Mouse (Mus musculus) E14TG2a.4 (cell line): Measurements from ENCODE around the gene Slc38a7.
"Not testable (repeated sequence)": the region's sequence is repeated elsewhere in the genome, so short reads cannot be mapped to it uniquely, and the experiment has no call there.

Experiments used
- H3K27me3 ChIP-seq: 2 replicates; pipeline ENCODE4 v1.6.1; 2014; ENCODE audit warnings: low read length, control low read depth; ENCODE audit not compliant: insufficient read depth
- H3K36me3 ChIP-seq: 2 replicates; pipeline ENCODE4 v1.6.1; 2014; ENCODE audit warnings: low read length, control low read depth; ENCODE audit not compliant: insufficient read depth
- H3K4me1 ChIP-seq: replicated peaks from 2 replicates; pipeline ENCODE4 v1.6.1; 2014; ENCODE audit warnings: low read depth, low read length, control low read depth
- H3K4me3 ChIP-seq: replicated peaks from 2 replicates; pipeline ENCODE4 v1.5.1; 2014; ENCODE audit warnings: mild to moderate bottlenecking, low read length
- H3K9me3 ChIP-seq: 2 replicates; pipeline ENCODE4 v1.6.1; 2014; ENCODE audit warnings: low read length, control low read depth
- CTCF ChIP-seq: conservative IDR thresholded peaks from 2 replicates; pipeline ENCODE4 v1.5.1; 2014; ENCODE audit warnings: low read length
- NANOG ChIP-seq: IDR thresholded peaks from 2 replicates; pipeline ENCODE4 v1.6.1; 2014; ENCODE audit warnings: borderline replicate concordance, low read length, mixed read lengths
- POU5F1 ChIP-seq: IDR thresholded peaks from 2 replicates; pipeline ENCODE4 v1.6.1; 2014; ENCODE audit warnings: low read length, borderline replicate concordance

Slc38a7 gene

GRCm38 (mm10) chr8:95885271-95885841, 32.0 kb upstream of the Slc38a7 start:
- Histone ChIP-seq H3K4me1 (peaks cover 43% of the 10 kb centered on the region), H3K4me3 (no peak overlapping the region), H3K36me3 (peaks cover 31% of the 10 kb centered on the region), H3K27me3 (no peaks in the 10 kb centered on the region), H3K9me3 (peaks cover 4% of the 10 kb centered on the region; the same call in 1 of the 2 replicates)
- TF ChIP-seq NANOG (no peak), CTCF (no peak), POU5F1 (no peak)

GRCm38 (mm10) chr8:95884491-95884890, 31.2 kb upstream of the Slc38a7 start:
- peaks cover 36% of the 10 kb centered on the region for H3K36me3 ChIP-seq

GRCm38 (mm10) chr8:95882191-95882590, 28.9 kb upstream of the Slc38a7 start:
- Histone ChIP-seq H3K9me3 (peaks cover 4% of the 10 kb centered on the region; the same call in 1 of the 2 replicates), H3K4me1 (peaks cover 65% of the 10 kb centered on the region), H3K27me3 (no peaks in the 10 kb centered on the region), H3K4me3 (no peak overlapping the region), H3K36me3 (peaks cover 47% of the 10 kb centered on the region)
- TF ChIP-seq POU5F1: no peak
- no peak for TF ChIP-seq CTCF
- TF ChIP-seq NANOG: no peak

More at GRCm38 (mm10) chr8:95884491-95884890, 31.2 kb upstream of the Slc38a7 start:
- Histone ChIP-seq H3K4me1 (peaks cover 48% of the 10 kb centered on the region), H3K4me3 (peak overlapping the region; percentile 39; the same call in 1 of the 2 replicates), H3K27me3 (no peaks in the 10 kb centered on the region), H3K9me3 (peaks cover 4% of the 10 kb centered on the region; the same call in 1 of the 2 replicates)
- TF ChIP-seq CTCF (no peak), POU5F1 (no peak), NANOG (no peak)

GRCm38 (mm10) chr8:95881576-95881975, 28.2 kb upstream of the Slc38a7 start:
- TF ChIP-seq CTCF (no peak), NANOG (no peak), POU5F1 (no peak)
- H3K36me3 ChIP-seq: peaks cover 48% of the 10 kb centered on the region
- no peak overlapping the region for H3K4me3 ChIP-seq
- H3K27me3 ChIP-seq: no peaks in the 10 kb centered on the region
- H3K4me1 ChIP-seq: peaks cover 61% of the 10 kb centered on the region
- no peaks in the 10 kb centered on the region for H3K9me3 ChIP-seq

- Histone ChIP-seq H3K4me1 (peaks cover 48% of the 10 kb centered on the region), H3K27me3 (no peaks in the 10 kb centered on the region), H3K9me3 (peaks cover 3% of the 10 kb centered on the region; the same call in 1 of the 2 replicates), H3K36me3 (peaks cover 65% of the 10 kb centered on the region), H3K4me3 (no peak overlapping the region)
- TF ChIP-seq POU5F1: no peak
- TF ChIP-seq CTCF: no peak
- no peak for TF ChIP-seq NANOG
These were observed 26.5 kb upstream of the Slc38a7 start for GRCm38 (mm10) chr8:95879823-95880222.

- peak overlapping the region; percentile 53 for H3K4me3 ChIP-seq
- no peak for TF ChIP-seq CTCF
- TF ChIP-seq NANOG: peak; percentile 25; the same call in 1 of the 2 replicates
- TF ChIP-seq POU5F1: no peak
- peaks cover 41% of the 10 kb centered on the region for H3K4me1 ChIP-seq
These were observed 25.0 kb upstream of the Slc38a7 start for GRCm38 (mm10) chr8:95878176-95878962.

GRCm38 (mm10) chr8:95875270-95875669, 21.9 kb upstream of the Slc38a7 start:
- H3K27me3 ChIP-seq: no peaks in the 10 kb centered on the region
- no peak overlapping the region for H3K4me3 ChIP-seq
- TF ChIP-seq NANOG (no peak), CTCF (no peak), POU5F1 (no peak)
- peaks cover 30% of the 10 kb centered on the region for H3K4me1 ChIP-seq
- peaks cover 3% of the 10 kb centered on the region; the same call in 1 of the 2 replicates for H3K9me3 ChIP-seq
- peaks cover 85% of the 10 kb centered on the region for H3K36me3 ChIP-seq

More at GRCm38 (mm10) chr8:95878176-95878962, 25.0 kb upstream of the Slc38a7 start:
- peaks cover 74% of the 10 kb centered on the region for H3K36me3 ChIP-seq
- H3K27me3 ChIP-seq: no peaks in the 10 kb centered on the region
- peaks cover 3% of the 10 kb centered on the region; the same call in 1 of the 2 replicates for H3K9me3 ChIP-seq

GRCm38 (mm10) chr8:95871690-95872089, 18.4 kb upstream of the Slc38a7 start:
- peaks cover 3% of the 10 kb centered on the region; the same call in 1 of the 2 replicates for H3K9me3 ChIP-seq
- H3K36me3 ChIP-seq: peaks cover 100% of the 10 kb centered on the region
- no peak for TF ChIP-seq CTCF
- TF ChIP-seq POU5F1: no peak
- 0 out of 2 replicates have a peak, but pooled peaks cover 3% of the 10 kb centered on the region for H3K4me1 ChIP-seq
- H3K4me3 ChIP-seq: no peak overlapping the region
- no peaks in the 10 kb centered on the region for H3K27me3 ChIP-seq

GRCm38 (mm10) chr8:95864851-95865250, 11.5 kb upstream of the Slc38a7 start:
- H3K36me3 ChIP-seq: peaks cover 63% of the 10 kb centered on the region
- not testable (repeated sequence) for H3K4me3 ChIP-seq, H3K4me1 ChIP-seq, H3K27me3 ChIP-seq, H3K9me3 ChIP-seq

- not testable (repeated sequence) for H3K4me1 ChIP-seq, H3K4me3 ChIP-seq, H3K9me3 ChIP-seq, H3K27me3 ChIP-seq
- H3K36me3 ChIP-seq: peaks cover 53% of the 10 kb centered on the region
These were observed 10.6 kb upstream of the Slc38a7 start for GRCm38 (mm10) chr8:95863761-95864440.
